Mouse (Mus musculus) left cerebral cortex, adult 8-10 months (tissue): ENCODE measurements around the gene Myod1. TPM values are rescaled to one million over a fixed set of nuclear protein-coding genes. Genes with fewer than 3 reads are reported as not detected.
A peak's percentile ranks its signal among the peaks of the same experiment; 100 is the strongest.

ENCODE experiments used
- DNase-seq, 2 experiments: peaks; one replicate each; pipeline ENCODE4 v3.0.0; 2022; ENCODE audit warnings: low spot score in 2 of 2
- total RNA-seq, 4 experiments: library from RNA; stranded (reverse); gene quantifications; 2 replicates each; pipeline ENCODE4 v1.2.4; 2022

Gene Myod1
- total RNA-seq: under 1 TPM in 2 of 4 experiments, not detected in 2; 0.19 to 0.23 TPM

GRCm38 (mm10) chr7:46376172-46377007 is at the start of gene Myod1:
TSS of gene Myod1 (plus strand) at chr7:46376474.
- DNase-seq: no peak

- no peak for DNase-seq
Observed at GRCm38 (mm10) chr7:46327896-46328295, 48.4 kb upstream of the Myod1 start.

GRCm38 (mm10) chr7:46337397-46337796 is 38.9 kb upstream of the Myod1 start:
- DNase-seq: no peak

- no peak for DNase-seq
Observed at GRCm38 (mm10) chr7:46339818-46340217, 36.5 kb upstream of the Myod1 start.

- DNase-seq: no peak
Observed at GRCm38 (mm10) chr7:46340295-46340694, 36.0 kb upstream of the Myod1 start.

GRCm38 (mm10) chr7:46341471-46341870 is 34.8 kb upstream of the Myod1 start:
- no peak for DNase-seq

GRCm38 (mm10) chr7:46347692-46348091 is 28.6 kb upstream of the Myod1 start:
- DNase-seq: no peak

- no peak for DNase-seq
Observed at GRCm38 (mm10) chr7:46348813-46349212, 27.5 kb upstream of the Myod1 start.

GRCm38 (mm10) chr7:46350119-46350702 is 26.1 kb upstream of the Myod1 start:
- DNase-seq: no peak

DNA sequence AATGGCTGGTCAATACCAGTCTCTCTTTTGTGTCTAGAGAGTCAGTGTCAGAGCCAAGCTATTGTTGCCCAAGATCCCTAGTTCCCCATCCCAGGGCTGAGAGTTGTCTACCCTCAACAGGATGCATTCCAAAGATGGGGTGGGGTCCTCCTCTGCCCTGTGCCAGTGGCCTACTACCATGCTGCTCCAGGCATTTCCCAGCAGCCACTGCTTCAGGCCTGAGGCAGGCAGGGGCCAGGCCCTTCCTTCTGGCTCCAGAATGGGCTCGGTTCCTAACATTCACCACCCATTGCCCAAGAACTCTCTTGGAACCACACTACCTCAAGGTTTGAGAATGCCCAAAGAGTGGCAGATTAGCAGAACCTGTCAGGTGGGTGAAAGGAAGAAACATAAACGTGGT is 23.5 kb upstream of the Myod1 start:
- DNase-seq: no peak

GRCm38 (mm10) chr7:46353216-46353615 is 23.1 kb upstream of the Myod1 start:
- DNase-seq: no peak

- no peak for DNase-seq
Observed at GRCm38 (mm10) chr7:46353875-46354274, 22.4 kb upstream of the Myod1 start.

DNA sequence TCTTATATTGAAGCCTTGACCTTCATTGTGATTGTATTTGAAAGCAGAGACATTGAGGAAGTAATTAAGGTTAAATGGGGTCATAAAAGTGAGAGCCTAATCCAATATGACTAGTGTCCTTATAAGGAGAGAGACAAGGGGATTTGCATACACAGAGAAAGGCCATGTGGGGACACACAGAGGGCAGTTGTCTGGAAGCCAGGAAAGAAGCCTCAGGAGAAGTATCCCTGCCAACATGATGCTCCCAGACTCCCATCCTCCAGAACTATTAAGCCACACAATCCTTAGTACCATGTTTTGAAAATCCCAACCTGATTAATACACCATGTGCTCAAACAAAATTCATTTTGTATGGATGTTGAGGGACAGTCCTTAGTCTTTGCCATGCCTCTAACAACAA is 14.5 kb upstream of the Myod1 start:
- DNase-seq: no peak

- peak in 1 of 2 experiments; percentile 49 for DNase-seq
Observed at GRCm38 (mm10) chr7:46364154-46364553, 12.1 kb upstream of the Myod1 start.

DNA sequence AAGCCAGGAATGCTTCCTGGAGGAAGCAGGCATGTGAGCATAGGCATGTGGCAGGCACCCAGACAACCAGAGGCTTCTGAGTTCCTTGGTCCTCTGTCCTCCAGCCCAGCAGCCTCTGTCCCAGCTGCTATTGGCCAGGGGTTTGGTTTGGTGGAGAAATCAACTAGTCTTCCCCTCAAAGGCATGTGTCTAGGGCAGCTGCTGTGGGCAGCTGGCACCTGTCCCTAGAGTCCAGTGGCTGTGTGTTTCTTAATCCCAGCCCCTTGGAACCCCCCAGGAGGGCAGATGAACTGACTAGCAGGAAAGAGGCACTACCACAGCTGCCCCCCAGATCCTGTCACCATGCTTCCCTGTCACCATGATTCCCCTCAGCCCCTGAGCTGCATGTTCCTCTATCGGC is 10.5 kb upstream of the Myod1 start:
- DNase-seq: no peak

GRCm38 (mm10) chr7:46371104-46371503 is 5.2 kb upstream of the Myod1 start:
- no peak for DNase-seq

GRCm38 (mm10) chr7:46377008-46377346 is 703 bp downstream of the Myod1 start:
- DNase-seq: no peak

- DNase-seq: no peak
Observed at GRCm38 (mm10) chr7:46378123-46378522, 1.8 kb downstream of the Myod1 start.

DNA sequence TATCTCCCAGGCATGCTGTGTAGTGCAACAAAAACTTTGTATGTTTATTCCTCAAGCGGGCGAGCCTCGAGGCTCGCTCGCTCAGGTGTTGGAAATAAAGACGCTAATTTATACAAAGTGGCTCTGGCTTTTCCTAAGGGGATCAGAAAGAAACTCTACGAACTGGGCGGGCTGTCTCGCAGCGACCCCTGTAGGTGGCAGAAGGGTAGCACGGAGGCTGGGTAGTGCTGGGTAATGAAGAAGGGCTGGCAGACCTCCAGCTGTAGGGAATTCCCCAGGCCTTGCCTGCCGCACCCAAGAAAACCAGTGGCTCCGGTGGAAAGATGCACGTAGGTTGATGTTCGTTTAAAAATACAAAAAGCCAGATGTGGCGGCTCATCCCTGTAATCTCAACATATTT is 2.7 kb downstream of the Myod1 start:
- DNase-seq: no peak

DNA sequence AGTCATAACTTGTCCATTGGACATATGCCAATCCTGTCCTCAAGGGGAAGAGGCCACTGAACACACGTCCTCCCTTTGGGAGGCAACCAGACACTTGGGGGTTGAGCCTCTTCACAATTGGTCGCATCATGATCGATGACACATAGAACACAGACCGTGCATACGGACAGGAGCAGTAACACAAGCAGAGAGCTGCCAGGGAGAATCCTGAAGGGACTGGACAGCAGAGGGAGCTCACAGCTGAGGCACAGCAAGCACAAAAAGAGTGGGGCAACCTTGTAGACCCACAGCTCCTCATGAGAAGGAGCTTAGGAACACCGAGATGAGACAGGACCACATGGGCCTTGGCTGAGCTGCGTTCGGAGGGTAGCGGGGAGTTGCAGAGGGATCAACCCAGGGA is 4.4 kb downstream of the Myod1 start:
- DNase-seq: no peak

DNA sequence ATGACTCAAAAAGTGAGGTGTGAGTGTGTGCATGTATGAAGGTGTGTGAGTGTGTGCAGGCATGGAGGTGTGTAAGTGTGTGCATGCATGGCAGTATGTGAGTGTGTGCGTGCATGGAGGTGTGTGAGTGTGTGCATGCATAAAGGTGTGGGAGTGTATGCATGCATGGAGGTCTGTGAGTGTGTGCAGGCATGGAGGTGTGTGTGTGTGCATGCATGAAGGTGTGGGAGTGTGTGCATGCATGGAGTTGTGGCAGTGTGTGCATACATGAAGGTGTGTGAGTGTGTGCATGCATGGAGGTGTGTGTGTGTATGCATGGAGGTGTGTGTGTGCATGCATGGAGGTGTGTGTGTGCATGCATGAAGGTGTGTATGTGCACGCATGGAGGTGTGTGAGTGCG is 11.2 kb downstream of the Myod1 start:
- no peak for DNase-seq

- DNase-seq: no peak
Observed at GRCm38 (mm10) chr7:46389456-46390085, 13.3 kb downstream of the Myod1 start.

DNA sequence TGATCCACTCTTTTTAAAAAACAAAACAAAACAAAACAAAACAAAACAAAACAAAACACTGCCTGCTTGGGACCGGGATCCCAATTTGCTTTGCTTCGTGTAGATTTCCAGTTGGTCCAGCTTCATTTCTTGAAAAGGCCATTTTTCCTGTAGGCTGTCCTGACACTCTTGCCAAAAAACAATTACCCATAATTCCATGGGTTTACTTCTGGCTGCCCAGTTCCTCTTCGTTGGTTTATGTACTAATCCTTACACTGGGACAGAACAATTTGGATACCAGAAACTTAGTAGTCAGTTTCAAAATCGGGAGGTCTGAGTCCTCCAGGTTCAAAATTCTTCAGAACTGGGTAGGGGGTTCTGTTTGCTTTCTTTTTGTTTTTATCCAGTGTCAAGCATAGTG is 14.0 kb downstream of the Myod1 start:
- no peak for DNase-seq
